Mouse (Mus musculus): Measurements from ENCODE around the gene Lingo4.

- TF ChIP-seq ZMIZ1 (IDR thresholded peaks at IDR 0.05; ENCODE audit: low read depth, low read length) (no peak), CTCF (IDR thresholded peaks at IDR 0.05 in 2 of 3, conservative IDR thresholded peaks at IDR 0.05 in 1 of 3; ENCODE audit: control insufficient read depth in 1 of 3, insufficient read depth in 1 of 3, low read depth in 2 of 3, low read length in 3 of 3, poor library complexity in 1 of 3, severe bottlenecking in 1 of 3) (no peak), CHD2 (IDR thresholded peaks at IDR 0.05; ENCODE audit: low read length) (no peak), GATA1 (IDR thresholded peaks at IDR 0.05; ENCODE audit: low read depth, low read length) (no peak), EP300 (IDR thresholded peaks at IDR 0.05; ENCODE audit: low read depth in 1 of 2, low read length in 2 of 2) (no peak), CHD1 (IDR thresholded peaks at IDR 0.05; ENCODE audit: low read depth, low read length) (no peak), NELFE (IDR thresholded peaks at IDR 0.05; ENCODE audit: low read depth, low read length) (no peak)
Measured at GRCm38 (mm10) chr3:94404366-94405054, 6.2 kb downstream of the Lingo4 start.
